Mouse (Mus musculus) limb, embryonic 12.5 days (tissue): Measurements from ENCODE around the gene Gm6040. TPM values are rescaled to one million over a fixed set of nuclear protein-coding genes. Genes with fewer than 3 reads are reported as not detected.

Experiments used
- ATAC-seq: fragments of 200-750 bp; cut with Nextera tagmentation; 2 replicates; pipeline ENCODE4 v1.8.0; 2017; ENCODE audit warnings: low read depth, moderate TSS enrichment; ENCODE audit not compliant: insufficient number of reproducible peaks, insufficient read depth, low FRiP score, low TSS enrichment
- H3K27ac ChIP-seq: fragments of 300-500 bp; sonication (generic); 2 replicates; pipeline ENCODE4 v1.5.1; 2016; ENCODE audit warnings: mild to moderate bottlenecking, moderate library complexity
- H3K27me3 ChIP-seq: fragments of 300-500 bp; sonication (generic); 2 replicates; pipeline ENCODE4 v1.6.1; 2016; ENCODE audit warnings: mild to moderate bottlenecking, moderate library complexity
- H3K36me3 ChIP-seq: fragments of 300-500 bp; sonication (generic); 2 replicates; pipeline ENCODE4 v1.6.1; 2016; ENCODE audit warnings: mild to moderate bottlenecking, moderate library complexity
- H3K4me1 ChIP-seq: fragments of 300-500 bp; sonication (generic); replicated peaks from 2 replicates; pipeline ENCODE4 v1.6.1; 2016
- H3K4me2 ChIP-seq: fragments of 300-500 bp; sonication (generic); 2 replicates; pipeline ENCODE4 v1.6.1; 2016; ENCODE audit warnings: mild to moderate bottlenecking, moderate library complexity
- H3K4me3 ChIP-seq: fragments of 300-500 bp; sonication (generic); replicated peaks from 2 replicates; pipeline ENCODE4 v1.5.1; 2016; ENCODE audit warnings: mild to moderate bottlenecking
- H3K9ac ChIP-seq: fragments of 300-500 bp; sonication (generic); replicated peaks from 2 replicates; pipeline ENCODE4 v1.6.1; 2016; ENCODE audit warnings: mild to moderate bottlenecking, moderate library complexity
- H3K9me3 ChIP-seq: fragments of 300-500 bp; sonication (generic); 2 replicates; pipeline ENCODE4 v1.6.1; 2016; ENCODE audit warnings: mild to moderate bottlenecking, moderate library complexity
- WGBS: fragments of 180-500 bp; shearing (Covaris S2); methylation state at CpG from one replicate; pipeline ENCODE4 v1.1.7; 2016; 5-methylcytosine and 5-hydroxymethylcytosine counted together
- polyA plus RNA-seq: library from polyadenylated mRNA; unstranded; fragments of >200 nt; fragmentation: Nextera tagmentation; extraction: Ambion mirVana; gene quantifications from 2 replicates; pipeline ENCODE4 v1.2.1, GENCODE M21; 2016

Gene Gm6040
- not detected in 2 replicates for polyA plus RNA-seq

GRCm38 (mm10) chr8:20921971-20922370 lies at the start of gene Gm6040:
Gm6040 (minus strand) TSS chr8:20922071.
- no peaks in the 10 kb centered on the region for H3K36me3 ChIP-seq
- H3K27ac ChIP-seq, result no peak within 1 kb of the TSS
- no peak within 1 kb of the TSS for H3K9ac ChIP-seq
- no peak for ATAC-seq
- H3K4me2 ChIP-seq, result no peak within 1 kb of the TSS
- no peaks in the 10 kb centered on the region for H3K4me1 ChIP-seq
- H3K4me3 ChIP-seq, result no peak within 1 kb of the TSS
- peaks cover 34% of the 10 kb centered on the region for H3K9me3 ChIP-seq
- 74% methylated on average over 3 of the region's 3 CpGs for WGBS
- H3K27me3 ChIP-seq, result no peaks in the 10 kb centered on the region

- Histone ChIP-seq H3K27me3 (no peaks in the 10 kb centered on the region), H3K4me2 (no peak overlapping the region), H3K9me3 (peaks cover 10% of the 10 kb centered on the region; the same call in 1 of the 2 replicates), H3K9ac (no peak overlapping the region), H3K4me3 (no peak overlapping the region), H3K27ac (no peak overlapping the region), H3K4me1 (no peaks in the 10 kb centered on the region), H3K36me3 (no peaks in the 10 kb centered on the region)
- ATAC-seq, result no peak
- 75% methylated on average over 2 of the region's 2 CpGs for WGBS
Observed at GRCm38 (mm10) chr8:20964531-20964930, 42.7 kb upstream of the Gm6040 start.

GRCm38 (mm10) chr8:20944610-20945009 lies 22.7 kb upstream of the Gm6040 start, which contains the start of gene AY761185:
AY761185 (minus strand) TSS chr8:20944710.
- no peaks in the 10 kb centered on the region for H3K27me3 ChIP-seq
- no peak within 1 kb of the TSS for H3K9ac ChIP-seq
- no peak within 1 kb of the TSS for H3K27ac ChIP-seq
- H3K4me3 ChIP-seq, result no peak within 1 kb of the TSS
- no peak within 1 kb of the TSS for H3K4me2 ChIP-seq
- peaks cover 19% of the 10 kb centered on the region for H3K9me3 ChIP-seq
- WGBS, result 66% methylated on average over 3 of the region's 3 CpGs
- ATAC-seq, result no peak
- H3K36me3 ChIP-seq, result no peaks in the 10 kb centered on the region
- no peaks in the 10 kb centered on the region for H3K4me1 ChIP-seq

GRCm38 (mm10) chr8:20912288-20912687 lies 9.6 kb downstream of the Gm6040 start:
- no peaks in the 10 kb centered on the region for H3K36me3 ChIP-seq
- H3K4me2 ChIP-seq, result no peak overlapping the region
- WGBS, result 81% methylated on average over 1 of the region's 1 CpGs
- H3K9me3 ChIP-seq, result peaks cover 17% of the 10 kb centered on the region
- no peaks in the 10 kb centered on the region for H3K4me1 ChIP-seq
- no peaks in the 10 kb centered on the region for H3K27me3 ChIP-seq
- ATAC-seq, result no peak
- no peak overlapping the region for H3K27ac ChIP-seq
- no peak overlapping the region for H3K4me3 ChIP-seq
- no peak overlapping the region for H3K9ac ChIP-seq

- no peaks in the 10 kb centered on the region; the same call in 1 of the 2 replicates for H3K9me3 ChIP-seq
- no peaks in the 10 kb centered on the region for H3K36me3 ChIP-seq
- WGBS, result 76% methylated on average over 2 of the region's 2 CpGs
- H3K4me1 ChIP-seq, result no peaks in the 10 kb centered on the region
- H3K27me3 ChIP-seq, result no peaks in the 10 kb centered on the region
- no peak overlapping the region for H3K9ac ChIP-seq
- no peak overlapping the region for H3K27ac ChIP-seq
- H3K4me3 ChIP-seq, result no peak overlapping the region
- H3K4me2 ChIP-seq, result no peak overlapping the region
- ATAC-seq, result no peak
Observed at GRCm38 (mm10) chr8:20908256-20908655, 13.6 kb downstream of the Gm6040 start.

GRCm38 (mm10) chr8:20907119-20907518 lies 14.8 kb downstream of the Gm6040 start:
- Histone ChIP-seq H3K4me3 (no peak overlapping the region), H3K27ac (no peak overlapping the region), H3K9ac (no peak overlapping the region), H3K4me2 (no peak overlapping the region), H3K9me3 (peaks cover 5% of the 10 kb centered on the region; the same call in 1 of the 2 replicates), H3K36me3 (no peaks in the 10 kb centered on the region), H3K4me1 (no peaks in the 10 kb centered on the region), H3K27me3 (no peaks in the 10 kb centered on the region)
- no peak for ATAC-seq
- WGBS, result 93% methylated on average over 2 of the region's 2 CpGs

GRCm38 (mm10) chr8:20902527-20902926 lies 19.3 kb downstream of the Gm6040 start, which contains the start of gene Gm15056:
Gm15056 (minus strand) TSS chr8:20902627.
- no peaks in the 10 kb centered on the region for H3K36me3 ChIP-seq
- H3K4me2 ChIP-seq, result no peak within 1 kb of the TSS
- H3K4me3 ChIP-seq, result no peak within 1 kb of the TSS
- no peaks in the 10 kb centered on the region for H3K4me1 ChIP-seq
- H3K9me3 ChIP-seq, result peaks cover 19% of the 10 kb centered on the region; the same call in 1 of the 2 replicates
- H3K27ac ChIP-seq, result no peak within 1 kb of the TSS
- no peak for ATAC-seq
- H3K27me3 ChIP-seq, result no peaks in the 10 kb centered on the region
- no peak within 1 kb of the TSS for H3K9ac ChIP-seq
- WGBS, result 56% methylated on average over 2 of the region's 2 CpGs

GRCm38 (mm10) chr8:20892369-20892768 lies 29.5 kb downstream of the Gm6040 start, which contains the start of gene Defb33:
Defb33 (plus strand) TSS chr8:20892669.
- Histone ChIP-seq H3K27ac (no peak within 1 kb of the TSS), H3K4me3 (no peak within 1 kb of the TSS), H3K9me3 (peaks cover 52% of the 10 kb centered on the region), H3K36me3 (no peaks in the 10 kb centered on the region), H3K9ac (no peak within 1 kb of the TSS), H3K4me2 (no peak within 1 kb of the TSS), H3K27me3 (no peaks in the 10 kb centered on the region), H3K4me1 (no peaks in the 10 kb centered on the region)
- WGBS, result 95% methylated on average over 2 of the region's 2 CpGs
- ATAC-seq, result no peak

- no peaks in the 10 kb centered on the region for H3K36me3 ChIP-seq
- H3K4me3 ChIP-seq, result no peak overlapping the region
- WGBS, result 50% methylated on average over 6 of the region's 6 CpGs
- H3K4me1 ChIP-seq, result no peaks in the 10 kb centered on the region
- no peaks in the 10 kb centered on the region for H3K27me3 ChIP-seq
- H3K4me2 ChIP-seq, result no peak overlapping the region
- no peaks in the 10 kb centered on the region for H3K9me3 ChIP-seq
- no peak for ATAC-seq
- no peak overlapping the region for H3K9ac ChIP-seq
- no peak overlapping the region for H3K27ac ChIP-seq
Observed at GRCm38 (mm10) chr8:20874608-20875007, 47.3 kb downstream of the Gm6040 start.

Other genes starting within 250 kb of the Gm6040 start
- gene Defb33, start 29.4 kb downstream of the Gm6040 start, polyA plus RNA-seq, result not detected in 2 replicates
- gene Gm15056, start 19.4 kb downstream of the Gm6040 start, polyA plus RNA-seq, result not detected in 2 replicates
- not detected in 2 replicates for gene AY761185, start 22.6 kb upstream of the Gm6040 start, polyA plus RNA-seq
- not detected in 2 replicates for gene Defa21, start 103.5 kb upstream of the Gm6040 start, polyA plus RNA-seq
- gene Defa23, start 133.0 kb upstream of the Gm6040 start, polyA plus RNA-seq, result not detected in 2 replicates
- gene Defa35, start 143.0 kb upstream of the Gm6040 start, polyA plus RNA-seq, result not detected in 2 replicates
- not detected in 2 replicates for gene Defa25, start 162.4 kb upstream of the Gm6040 start, polyA plus RNA-seq
- gene Gm14851, start 174.0 kb upstream of the Gm6040 start, polyA plus RNA-seq, result not detected in 2 replicates
- gene Defa30, start 212.6 kb upstream of the Gm6040 start, polyA plus RNA-seq, result not detected in 2 replicates
- not detected in 2 replicates for gene Defa22, start 240.2 kb upstream of the Gm6040 start, polyA plus RNA-seq